Mouse (Mus musculus): ENCODE data around the gene Tmc3. TPM values are rescaled to one million over a fixed set of nuclear protein-coding genes. Genes with fewer than 3 reads are reported as not detected.

The Tmc3 gene
- polyA plus RNA-seq, 1 experiment, result 0.10 TPM

DNA sequence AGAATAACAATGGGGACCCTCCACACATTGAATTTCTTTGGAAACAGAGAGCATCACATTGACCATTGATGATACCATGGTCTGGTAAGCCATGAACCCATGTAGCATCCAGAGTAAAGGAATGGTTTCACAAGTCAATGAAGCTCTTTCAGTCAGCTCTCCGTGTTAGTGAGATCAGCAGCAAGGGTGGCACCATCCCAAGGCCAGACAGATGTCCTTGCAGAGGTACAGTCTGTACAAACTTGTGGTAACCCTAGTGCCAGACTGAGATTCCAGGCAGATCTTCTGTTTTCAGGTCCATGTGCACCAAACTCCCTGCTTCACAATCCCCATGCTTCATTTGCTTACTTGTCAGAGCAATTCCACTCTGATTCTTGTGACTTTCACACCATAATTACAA is 39.3 kb downstream of the Tmc3 start:
- H3K79me2 ChIP-seq (ENCODE audit: control insufficient read depth, insufficient read depth), result no peaks in the 10 kb centered on the region
- no peaks in the 10 kb centered on the region for H3K36me3 ChIP-seq (ENCODE audit: control insufficient read depth, insufficient read depth)
- H3K4me3 ChIP-seq, result no peak overlapping the region
- TF ChIP-seq POLR2A (IDR thresholded peaks at IDR 0.05; ENCODE audit: insufficient read length, low read depth) (no peak), REST (IDR thresholded peaks at IDR 0.05; ENCODE audit: insufficient read depth, insufficient read length) (no peak), USF1 (IDR thresholded peaks at IDR 0.05; ENCODE audit: low read depth) (no peak)
- H3K27me3 ChIP-seq (ENCODE audit: control insufficient read depth, insufficient read depth, insufficient read length), result no peaks in the 10 kb centered on the region
- no peak overlapping the region for H3ac ChIP-seq (ENCODE audit: control insufficient read depth, insufficient read length)
- H3K4me2 ChIP-seq (ENCODE audit: low read depth), result no peak overlapping the region

DNA sequence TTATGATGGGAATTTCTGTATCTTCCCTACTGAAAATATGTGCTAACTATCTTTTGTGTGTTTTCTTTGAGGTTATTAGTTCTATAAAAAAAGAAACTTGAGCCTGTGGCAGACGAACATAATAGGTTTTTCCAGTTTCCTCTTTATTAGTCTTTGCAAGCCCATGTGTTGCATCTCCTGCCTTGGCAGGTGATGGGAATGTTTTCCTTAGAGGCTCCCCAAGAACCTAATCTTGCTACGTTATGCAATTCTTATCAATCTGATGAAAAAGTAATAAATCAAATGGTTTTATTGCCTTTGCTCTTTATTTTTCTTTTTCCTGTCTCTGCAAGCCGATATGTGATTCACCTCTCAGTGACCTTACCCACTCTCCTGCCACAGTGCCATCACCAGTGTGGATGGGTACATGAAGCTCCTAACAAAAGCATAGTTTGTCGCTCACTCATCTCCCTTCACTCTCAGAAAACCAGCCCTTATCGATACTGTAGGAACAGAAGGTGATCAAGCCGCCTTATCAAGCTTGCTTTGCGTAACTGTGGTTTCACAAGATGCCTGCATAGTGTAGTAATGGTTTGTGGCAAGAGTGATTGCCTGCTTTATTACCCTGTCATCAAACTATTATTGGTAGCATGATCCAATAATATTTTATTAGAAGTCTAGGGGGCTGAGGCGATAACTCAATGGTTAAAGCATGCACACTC is 42.0 kb downstream of the Tmc3 start:
- Histone ChIP-seq H3ac (ENCODE audit: control insufficient read depth, insufficient read length) (no peak overlapping the region), H3K36me3 (ENCODE audit: control insufficient read depth, insufficient read depth) (no peaks in the 10 kb centered on the region), H3K79me2 (ENCODE audit: control insufficient read depth, insufficient read depth) (no peaks in the 10 kb centered on the region), H3K4me2 (ENCODE audit: low read depth) (no peak overlapping the region), H3K4me3 (no peak overlapping the region), H3K27me3 (ENCODE audit: control insufficient read depth, insufficient read depth, insufficient read length) (no peaks in the 10 kb centered on the region)
- TF ChIP-seq MYOG (IDR thresholded peaks at IDR 0.05; ENCODE audit: control insufficient read depth in 1 of 3, insufficient read depth in 1 of 3, insufficient read length in 2 of 3, low read depth in 2 of 3), result no peak

DNA sequence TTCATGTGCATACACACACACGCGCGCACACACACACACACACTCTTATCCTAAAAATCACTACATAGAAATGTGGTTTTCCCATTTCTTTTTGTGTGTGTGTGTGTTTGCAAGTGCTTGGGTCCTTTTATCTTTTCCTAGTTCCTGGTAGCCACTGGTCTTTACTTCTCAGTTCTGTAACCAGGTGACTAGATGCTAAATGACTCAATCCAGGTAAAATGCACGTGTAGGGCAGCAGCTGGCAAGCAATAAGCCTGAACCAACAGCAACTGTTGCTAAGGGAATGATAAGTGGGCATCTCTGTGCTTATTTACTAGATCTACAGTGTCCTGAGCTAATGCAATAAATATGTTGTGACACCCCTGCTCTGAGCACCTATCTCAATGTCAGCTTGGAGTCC is 42.6 kb downstream of the Tmc3 start:
- Histone ChIP-seq H3K79me2 (ENCODE audit: control insufficient read depth, insufficient read depth) (no peaks in the 10 kb centered on the region), H3K4me2 (ENCODE audit: low read depth) (no peak overlapping the region), H3K27me3 (ENCODE audit: control insufficient read depth, insufficient read depth, insufficient read length) (no peaks in the 10 kb centered on the region), H3K36me3 (ENCODE audit: control insufficient read depth, insufficient read depth) (no peaks in the 10 kb centered on the region), H3K4me3 (no peak overlapping the region), H3ac (ENCODE audit: control insufficient read depth, insufficient read length) (no peak overlapping the region)
- TF ChIP-seq REST (IDR thresholded peaks at IDR 0.05; ENCODE audit: insufficient read depth, insufficient read length) (no peak), E2F4 (IDR thresholded peaks at IDR 0.05; ENCODE audit: insufficient read depth) (no peak), USF1 (IDR thresholded peaks at IDR 0.05; ENCODE audit: low read depth) (no peak), CEBPB (IDR thresholded peaks at IDR 0.05; ENCODE audit: insufficient read depth, poor library complexity, severe bottlenecking) (no peak), TCF3 (IDR thresholded peaks at IDR 0.05; ENCODE audit: insufficient read length, low read depth) (no peak), SRF (IDR thresholded peaks at IDR 0.05; ENCODE audit: control insufficient read depth, insufficient read length, low read depth) (no peak), MYOG (IDR thresholded peaks at IDR 0.05; ENCODE audit: control insufficient read depth in 1 of 3, insufficient read depth in 1 of 3, insufficient read length in 2 of 3, low read depth in 2 of 3) (no peak), POLR2AphosphoS2 (IDR thresholded peaks at IDR 0.05; ENCODE audit: insufficient read length, low read depth) (no peak), MYOD1 (IDR thresholded peaks at IDR 0.05; ENCODE audit: control insufficient read depth in 1 of 3, insufficient read length in 2 of 3, low read depth in 2 of 3) (no peak), MAX (IDR thresholded peaks at IDR 0.05; ENCODE audit: low read depth) (no peak), TCF12 (IDR thresholded peaks at IDR 0.05; ENCODE audit: insufficient read depth, poor library complexity, severe bottlenecking) (no peak), POLR2A (IDR thresholded peaks at IDR 0.05; ENCODE audit: insufficient read length, low read depth) (no peak)

DNA sequence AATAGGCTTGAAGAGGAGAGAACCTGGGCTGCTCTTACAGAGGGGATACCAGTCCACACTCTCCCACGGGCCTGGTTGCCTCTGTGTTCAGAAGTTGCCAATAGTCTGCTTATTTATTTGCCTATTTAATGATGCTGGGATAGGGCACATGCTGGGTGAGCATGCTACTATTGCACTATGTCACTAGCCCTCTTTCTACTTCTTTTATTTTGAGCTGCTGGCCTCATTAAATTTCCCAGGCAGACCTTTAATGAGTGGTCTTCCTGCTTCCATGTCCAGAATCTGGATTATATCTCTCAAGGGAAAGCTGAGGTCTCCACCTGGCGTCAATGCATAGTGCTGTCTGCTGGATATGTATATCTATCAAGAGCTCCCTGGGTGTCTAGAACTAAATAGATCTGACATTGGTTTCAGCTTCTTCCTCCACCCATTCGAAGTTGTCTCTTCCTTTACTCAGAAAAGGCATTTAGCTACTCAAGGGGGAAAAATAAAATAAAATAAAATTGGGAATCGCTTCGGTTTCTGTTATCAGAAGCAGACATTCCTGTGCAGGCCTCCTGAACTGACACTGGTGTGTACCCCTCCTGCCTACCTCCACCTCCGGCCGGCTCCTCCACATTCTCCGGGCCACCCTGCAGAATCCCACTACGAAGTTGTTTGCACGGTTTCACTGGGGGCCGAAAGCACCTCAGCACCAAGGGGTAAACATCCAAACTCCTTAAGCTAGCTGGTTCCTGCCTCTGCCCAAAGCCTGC is 46.5 kb downstream of the Tmc3 start:
- peak overlapping the region; percentile 79 for H3ac ChIP-seq (ENCODE audit: control insufficient read depth, insufficient read length)
- no peaks in the 10 kb centered on the region for H3K27me3 ChIP-seq (ENCODE audit: control insufficient read depth, insufficient read depth, insufficient read length)
- H3K79me2 ChIP-seq (ENCODE audit: control insufficient read depth, insufficient read depth), result peaks cover 11% of the 10 kb centered on the region
- peaks cover 23% of the 10 kb centered on the region for H3K36me3 ChIP-seq (ENCODE audit: control insufficient read depth, insufficient read depth)
- peak overlapping the region; percentile 78 for H3K4me3 ChIP-seq
- H3K4me2 ChIP-seq (ENCODE audit: low read depth), result peak overlapping the region; percentile 81
- TF ChIP-seq REST (IDR thresholded peaks at IDR 0.05; ENCODE audit: insufficient read depth, insufficient read length) (no peak), MAX (IDR thresholded peaks at IDR 0.05; ENCODE audit: low read depth) (no peak), SRF (IDR thresholded peaks at IDR 0.05; ENCODE audit: control insufficient read depth, insufficient read length, low read depth) (no peak), USF1 (IDR thresholded peaks at IDR 0.05; ENCODE audit: low read depth) (no peak), E2F4 (IDR thresholded peaks at IDR 0.05; ENCODE audit: insufficient read depth) (no peak), TCF12 (IDR thresholded peaks at IDR 0.05; ENCODE audit: insufficient read depth, poor library complexity, severe bottlenecking) (no peak), POLR2A (IDR thresholded peaks at IDR 0.05; ENCODE audit: insufficient read length, low read depth) (no peak), TCF3 (IDR thresholded peaks at IDR 0.05; ENCODE audit: insufficient read length, low read depth) (no peak), MYOD1 (IDR thresholded peaks at IDR 0.05; ENCODE audit: control insufficient read depth in 1 of 3, insufficient read length in 2 of 3, low read depth in 2 of 3) (no peak), MYOG (IDR thresholded peaks at IDR 0.05; ENCODE audit: control insufficient read depth in 1 of 3, insufficient read depth in 1 of 3, insufficient read length in 2 of 3, low read depth in 2 of 3) (no peak), POLR2AphosphoS2 (IDR thresholded peaks at IDR 0.05; ENCODE audit: insufficient read length, low read depth) (no peak), CEBPB (IDR thresholded peaks at IDR 0.05; ENCODE audit: insufficient read depth, poor library complexity, severe bottlenecking) (no peak)
